Mouse (Mus musculus) heart, postnatal 0 days (tissue): ENCODE measurements around the gene 6430571L13Rik.

Experiments used
- CTCF ChIP-seq: IDR thresholded peaks from 2 replicates; pipeline ENCODE4 v1.5.1; 2016; ENCODE audit warnings: antibody characterized with exemption, control low read depth, low read depth
- EP300 ChIP-seq: IDR thresholded peaks from 2 replicates; pipeline ENCODE4 v1.6.1; 2016; ENCODE audit warnings: antibody characterized with exemption, low read depth

GRCm38 (mm10) chr9:107354826-107355225, 14.4 kb downstream of the 6430571L13Rik start:
- TF ChIP-seq CTCF (no peak), EP300 (no peak)
